Mouse (Mus musculus) frontal cortex, adult 2 months (tissue): ENCODE measurements around the gene Aaed1. TPM values are rescaled to one million over a fixed set of nuclear protein-coding genes. Genes with fewer than 3 reads are reported as not detected.
"Not testable (repeated sequence)": the region's sequence is repeated elsewhere in the genome, so short reads cannot be mapped to it uniquely, and the experiment has no call there.

Source experiments
- DNase-seq, 2 experiments: peaks; one replicate each; pipeline ENCODE4 v3.0.0; 2022; ENCODE audit warnings: low spot score in 1 of 2; ENCODE audit errors: extremely low spot score in 1 of 2
- polyA plus RNA-seq: library from polyadenylated mRNA; depleted of rRNA; stranded (reverse); fragments of >200 nt; gene quantifications from 2 replicates; pipeline ENCODE4 v1.2.3, GENCODE M21; 2012

Gene Aaed1
- polyA plus RNA-seq, 1 experiment = 17.3 TPM

- not testable (repeated sequence) for DNase-seq
These were observed 58.3 kb downstream of the Aaed1 start for GRCm38 (mm10) chr13:64254185-64254584.

GRCm38 (mm10) chr13:64253697-64254096 is 58.8 kb downstream of the Aaed1 start:
- DNase-seq = no peak

GRCm38 (mm10) chr13:64252147-64252546 is 60.4 kb downstream of the Aaed1 start:
- no peak for DNase-seq

- peak in 1 of 2 experiments; percentile 50 for DNase-seq
These were observed 62.1 kb downstream of the Aaed1 start for GRCm38 (mm10) chr13:64250363-64250762.

GRCm38 (mm10) chr13:64248775-64249524 is 63.6 kb downstream of the Aaed1 start:
- DNase-seq = peak; percentile 16 to 83

- no peak for DNase-seq
These were observed 64.2 kb downstream of the Aaed1 start for GRCm38 (mm10) chr13:64248161-64248774.

GRCm38 (mm10) chr13:64246106-64246505 is 66.4 kb downstream of the Aaed1 start:
- DNase-seq = no peak

- no peak for DNase-seq
These were observed 67.7 kb downstream of the Aaed1 start for GRCm38 (mm10) chr13:64244685-64245261.

- DNase-seq = no peak
These were observed 69.8 kb downstream of the Aaed1 start for GRCm38 (mm10) chr13:64242721-64243120.

GRCm38 (mm10) chr13:64240626-64241025 is 71.9 kb downstream of the Aaed1 start:
- DNase-seq = no peak

GRCm38 (mm10) chr13:64237681-64238157 is 74.8 kb downstream of the Aaed1 start:
- DNase-seq = no peak

- no peak for DNase-seq
These were observed 75.4 kb downstream of the Aaed1 start for GRCm38 (mm10) chr13:64237000-64237680.

GRCm38 (mm10) chr13:64235777-64236176 is 76.7 kb downstream of the Aaed1 start:
- DNase-seq = no peak

GRCm38 (mm10) chr13:64235062-64235715 is 77.3 kb downstream of the Aaed1 start:
- DNase-seq = no peak

- DNase-seq = no peak
These were observed 79.4 kb downstream of the Aaed1 start for GRCm38 (mm10) chr13:64233139-64233538.

- DNase-seq = no peak
These were observed 85.8 kb downstream of the Aaed1 start for GRCm38 (mm10) chr13:64226725-64227124.

- DNase-seq = no peak
These were observed 86.8 kb downstream of the Aaed1 start for GRCm38 (mm10) chr13:64225738-64226137.
